Mouse (Mus musculus): ENCODE results near the gene H13. TPM values are rescaled to one million over a fixed set of nuclear protein-coding genes. Genes with fewer than 3 reads are reported as not detected.

Gene H13
- polyA plus RNA-seq, 1 experiment from 2014 or later: 74.6 TPM

GRCm38 (mm10) chr2:152740490-152740889, 71.2 kb downstream of the H13 start:
- peak overlapping the region in 1 of 2 experiments; percentile 82; a peak in 1 of 4 replicates for H3K27ac ChIP-seq (replicated peaks in 1 of 2; ENCODE audit: control insufficient read depth in 1 of 2, insufficient read depth in 1 of 2, low read depth in 2 of 2, low read length in 2 of 2)
- H3K9ac ChIP-seq (ENCODE audit: low read length): no peak overlapping the region
- H3K27me3 ChIP-seq (ENCODE audit: control insufficient read depth, insufficient read depth, low read length): no peaks in the 10 kb centered on the region
- no peaks in the 10 kb centered on the region for H3K36me3 ChIP-seq (ENCODE audit: control insufficient read depth, insufficient read depth, low read length)
- no peak for ATAC-seq (ENCODE audit: insufficient number of reproducible peaks, insufficient read depth, low FRiP score, low read depth)
- H3K4me3 ChIP-seq (ENCODE audit: control insufficient read depth in 1 of 2, insufficient read depth in 1 of 2, low read depth in 1 of 2, low read length in 2 of 2): no peak overlapping the region
- no peak overlapping the region for H3K4me2 ChIP-seq (ENCODE audit: low read length)
- peaks cover 28 to 47% of the 10 kb centered on the region in 2 experiments for H3K4me1 ChIP-seq (ENCODE audit: control insufficient read depth in 2 of 2, insufficient read depth in 2 of 2, low read length in 2 of 2)
- WGBS: 77% methylated on average over 5 of the region's 5 CpGs
- no peaks in the 10 kb centered on the region for H3K9me3 ChIP-seq (ENCODE audit: control insufficient read depth, low read length)

GRCm38 (mm10) chr2:152741153-152742041, 72.1 kb downstream of the H13 start:
- peak overlapping the region; percentile 56 to 76 for H3K27ac ChIP-seq (replicated peaks in 1 of 2; ENCODE audit: control insufficient read depth in 1 of 2, insufficient read depth in 1 of 2, low read depth in 2 of 2, low read length in 2 of 2)
- H3K27me3 ChIP-seq (ENCODE audit: control insufficient read depth, insufficient read depth, low read length): no peaks in the 10 kb centered on the region
- H3K4me3 ChIP-seq (ENCODE audit: control insufficient read depth in 1 of 2, insufficient read depth in 1 of 2, low read depth in 1 of 2, low read length in 2 of 2): no peak overlapping the region
- H3K4me2 ChIP-seq (ENCODE audit: low read length): peak overlapping the region; percentile 42
- peak overlapping the region; percentile 44; the same call in 1 of the 2 replicates for H3K9ac ChIP-seq (ENCODE audit: low read length)
- ATAC-seq (ENCODE audit: insufficient number of reproducible peaks, insufficient read depth, low FRiP score, low read depth): peak; percentile 20
- H3K9me3 ChIP-seq (ENCODE audit: control insufficient read depth, low read length): no peaks in the 10 kb centered on the region
- 24% methylated on average over 13 of the region's 14 CpGs for WGBS
- no peaks in the 10 kb centered on the region for H3K36me3 ChIP-seq (ENCODE audit: control insufficient read depth, insufficient read depth, low read length)
- H3K4me1 ChIP-seq (ENCODE audit: control insufficient read depth in 2 of 2, insufficient read depth in 2 of 2, low read length in 2 of 2): peaks cover 25 to 43% of the 10 kb centered on the region in 2 experiments

GRCm38 (mm10) chr2:152742435-152742834, 73.2 kb downstream of the H13 start:
- Histone ChIP-seq H3K9me3 (ENCODE audit: control insufficient read depth, low read length) (no peaks in the 10 kb centered on the region), H3K27ac (replicated peaks in 1 of 2; ENCODE audit: control insufficient read depth in 1 of 2, insufficient read depth in 1 of 2, low read depth in 2 of 2, low read length in 2 of 2) (peak overlapping the region; percentile 35 to 76; a peak in 2 of 4 replicates), H3K4me2 (ENCODE audit: low read length) (peak overlapping the region; percentile 42; the same call in 1 of the 2 replicates), H3K27me3 (ENCODE audit: control insufficient read depth, insufficient read depth, low read length) (no peaks in the 10 kb centered on the region), H3K4me1 (ENCODE audit: control insufficient read depth in 2 of 2, insufficient read depth in 2 of 2, low read length in 2 of 2) (peaks cover 23 to 39% of the 10 kb centered on the region in 2 experiments), H3K9ac (ENCODE audit: low read length) (peak overlapping the region; percentile 44; the same call in 1 of the 2 replicates), H3K4me3 (ENCODE audit: control insufficient read depth in 1 of 2, insufficient read depth in 1 of 2, low read depth in 1 of 2, low read length in 2 of 2) (no peak overlapping the region), H3K36me3 (ENCODE audit: control insufficient read depth, insufficient read depth, low read length) (no peaks in the 10 kb centered on the region)
- no peak for ATAC-seq (ENCODE audit: insufficient number of reproducible peaks, insufficient read depth, low FRiP score, low read depth)
- WGBS: 30% methylated on average over 10 of the region's 10 CpGs

DNA sequence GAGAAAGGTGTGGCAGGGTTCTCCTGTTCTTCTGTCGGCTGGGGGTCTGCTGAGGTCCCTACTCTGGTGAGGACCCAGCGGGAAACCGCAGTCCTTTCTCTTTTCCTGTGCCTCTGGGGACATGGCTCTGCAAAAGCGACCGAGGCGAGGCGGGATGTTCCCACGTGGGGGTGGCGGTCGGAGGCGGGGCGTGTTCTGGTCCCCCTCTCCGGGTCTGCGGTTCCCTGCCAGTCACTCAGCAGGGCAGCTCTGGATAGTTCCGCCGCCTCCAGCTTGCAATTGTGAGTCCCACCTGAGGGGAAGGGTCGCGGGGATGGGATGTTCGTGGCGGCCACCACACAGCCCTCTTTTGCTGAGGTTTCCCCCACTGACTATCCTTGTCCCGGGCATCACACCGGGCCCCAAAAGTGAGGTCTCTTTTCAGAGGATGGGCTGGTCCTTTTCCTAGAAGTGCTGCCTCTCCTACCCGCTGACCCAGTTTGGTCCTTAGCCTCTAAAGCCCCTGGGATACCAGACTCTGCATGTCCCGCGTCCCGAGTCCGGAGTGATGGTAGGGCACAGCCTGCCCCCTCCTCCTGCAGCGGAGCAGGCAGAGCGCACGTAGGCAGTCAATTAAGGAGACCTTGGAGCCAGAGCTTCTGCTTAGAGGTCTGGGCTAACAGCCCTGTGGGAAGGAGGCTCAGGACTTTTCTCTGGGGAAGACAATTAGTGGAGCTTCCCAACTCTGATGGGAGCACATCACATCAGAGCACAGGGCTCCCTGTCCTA, 84.9 kb downstream of the H13 start, which contains the start of gene Cox4i2:
Gene Cox4i2 (plus strand): TSS at position 230 of the 768 bp plus-strand sequence.
- Histone ChIP-seq H3K36me3 (ENCODE audit: control insufficient read depth, insufficient read depth, low read length) (no peaks in the 10 kb centered on the region), H3K27ac (replicated peaks in 1 of 2; ENCODE audit: control insufficient read depth in 1 of 2, insufficient read depth in 1 of 2, low read depth in 2 of 2, low read length in 2 of 2) (no peak within 1 kb of the TSS), H3K9ac (ENCODE audit: low read length) (peak within 1 kb of the TSS; percentile 58), H3K4me3 (ENCODE audit: control insufficient read depth in 1 of 2, insufficient read depth in 1 of 2, low read depth in 1 of 2, low read length in 2 of 2) (peak within 1 kb of the TSS; percentile 34 to 39), H3K4me1 (ENCODE audit: control insufficient read depth in 2 of 2, insufficient read depth in 2 of 2, low read length in 2 of 2) (peaks cover 14 to 16% of the 10 kb centered on the region in 2 experiments), H3K9me3 (ENCODE audit: control insufficient read depth, low read length) (no peaks in the 10 kb centered on the region), H3K27me3 (ENCODE audit: control insufficient read depth, insufficient read depth, low read length) (no peaks in the 10 kb centered on the region), H3K4me2 (ENCODE audit: low read length) (peak within 1 kb of the TSS; percentile 73)
- WGBS: 4% methylated on average over 30 of the region's 30 CpGs
- ATAC-seq (ENCODE audit: insufficient number of reproducible peaks, insufficient read depth, low FRiP score, low read depth): no peak

GRCm38 (mm10) chr2:152756474-152757393, 87.5 kb downstream of the H13 start:
- H3K27me3 ChIP-seq (ENCODE audit: control insufficient read depth, insufficient read depth, low read length): no peaks in the 10 kb centered on the region
- no peak overlapping the region for H3K4me3 ChIP-seq (ENCODE audit: control insufficient read depth in 1 of 2, insufficient read depth in 1 of 2, low read depth in 1 of 2, low read length in 2 of 2)
- H3K36me3 ChIP-seq (ENCODE audit: control insufficient read depth, insufficient read depth, low read length): no peaks in the 10 kb centered on the region
- H3K9me3 ChIP-seq (ENCODE audit: control insufficient read depth, low read length): no peaks in the 10 kb centered on the region
- H3K4me2 ChIP-seq (ENCODE audit: low read length): no peak overlapping the region
- no peak for ATAC-seq (ENCODE audit: insufficient number of reproducible peaks, insufficient read depth, low FRiP score, low read depth)
- H3K9ac ChIP-seq (ENCODE audit: low read length): no peak overlapping the region
- 83% methylated on average over 17 of the region's 17 CpGs for WGBS
- no peak overlapping the region for H3K27ac ChIP-seq (replicated peaks in 1 of 2; ENCODE audit: control insufficient read depth in 1 of 2, insufficient read depth in 1 of 2, low read depth in 2 of 2, low read length in 2 of 2)
- H3K4me1 ChIP-seq (ENCODE audit: control insufficient read depth in 2 of 2, insufficient read depth in 2 of 2, low read length in 2 of 2): peaks cover 14 to 16% of the 10 kb centered on the region in 2 experiments

DNA sequence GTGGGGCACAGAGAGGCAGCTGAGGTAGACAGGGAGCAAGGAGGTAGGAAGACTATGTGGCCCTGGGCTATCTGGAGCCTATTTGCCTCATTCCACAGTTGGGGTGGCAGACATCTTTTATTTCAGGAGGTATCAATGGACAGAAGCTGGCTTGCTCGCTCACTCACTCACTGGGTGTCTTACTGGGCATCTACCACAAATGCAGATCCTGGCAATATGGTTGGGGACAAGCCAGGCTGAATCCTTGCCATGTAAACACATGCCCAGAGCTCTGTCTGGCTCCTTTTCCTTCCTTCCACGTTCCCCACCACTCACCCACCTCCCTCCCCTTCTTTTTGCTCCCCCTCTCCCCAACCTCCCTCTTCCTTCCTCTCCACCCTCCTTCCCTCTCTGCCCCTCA, 88.2 kb downstream of the H13 start:
- Histone ChIP-seq H3K4me2 (ENCODE audit: low read length) (no peak overlapping the region), H3K27ac (replicated peaks in 1 of 2; ENCODE audit: control insufficient read depth in 1 of 2, insufficient read depth in 1 of 2, low read depth in 2 of 2, low read length in 2 of 2) (no peak overlapping the region), H3K4me3 (ENCODE audit: control insufficient read depth in 1 of 2, insufficient read depth in 1 of 2, low read depth in 1 of 2, low read length in 2 of 2) (no peak overlapping the region), H3K9me3 (ENCODE audit: control insufficient read depth, low read length) (no peaks in the 10 kb centered on the region), H3K9ac (ENCODE audit: low read length) (no peak overlapping the region), H3K4me1 (ENCODE audit: control insufficient read depth in 2 of 2, insufficient read depth in 2 of 2, low read length in 2 of 2) (peaks cover 14 to 16% of the 10 kb centered on the region in 2 experiments), H3K36me3 (ENCODE audit: control insufficient read depth, insufficient read depth, low read length) (no peaks in the 10 kb centered on the region), H3K27me3 (ENCODE audit: control insufficient read depth, insufficient read depth, low read length) (no peaks in the 10 kb centered on the region)
- no peak for ATAC-seq (ENCODE audit: insufficient number of reproducible peaks, insufficient read depth, low FRiP score, low read depth)
- 78% methylated on average over 2 of the region's 2 CpGs for WGBS

All from heart, embryonic 14.5 days (tissue).